Mouse (Mus musculus) embryonic facial prominence, embryonic 13.5 days (tissue): ENCODE results near the gene Edn3. TPM values are rescaled to one million over a fixed set of nuclear protein-coding genes. Genes with fewer than 3 reads are reported as not detected.

Experiments
- ATAC-seq: fragments of 200-750 bp; cut with Nextera tagmentation; 2 replicates; pipeline ENCODE4 v1.8.0; 2017; ENCODE audit warnings: low read depth; ENCODE audit not compliant: insufficient number of reproducible peaks, insufficient read depth, low FRiP score, low TSS enrichment
- H3K27ac ChIP-seq: fragments of 300-500 bp; sonication (generic); 2 replicates; pipeline ENCODE4 v1.5.1; 2015; ENCODE audit warnings: moderate library complexity, mild to moderate bottlenecking, inconsistent platforms
- H3K27me3 ChIP-seq: fragments of 300-500 bp; sonication (generic); 2 replicates; pipeline ENCODE4 v1.6.1; 2015; ENCODE audit warnings: mild to moderate bottlenecking, inconsistent platforms
- H3K36me3 ChIP-seq: fragments of 300-500 bp; sonication (generic); 2 replicates; pipeline ENCODE4 v1.6.1; 2015; ENCODE audit warnings: mild to moderate bottlenecking, inconsistent platforms
- H3K4me1 ChIP-seq: fragments of 300-500 bp; sonication (generic); 2 replicates; pipeline ENCODE4 v1.6.1; 2015; ENCODE audit warnings: inconsistent platforms
- H3K4me2 ChIP-seq: fragments of 300-500 bp; sonication (generic); 2 replicates; pipeline ENCODE4 v1.6.1; 2015; ENCODE audit warnings: moderate library complexity, mild to moderate bottlenecking, inconsistent platforms
- H3K4me3 ChIP-seq: fragments of 300-500 bp; sonication (generic); 2 replicates; pipeline ENCODE4 v1.5.1; 2015; ENCODE audit warnings: mild to moderate bottlenecking, inconsistent platforms
- H3K9ac ChIP-seq: fragments of 300-500 bp; sonication (generic); 2 replicates; pipeline ENCODE4 v1.6.1; 2015; ENCODE audit warnings: mild to moderate bottlenecking, inconsistent platforms
- H3K9me3 ChIP-seq: fragments of 300-500 bp; sonication (generic); 2 replicates; pipeline ENCODE4 v1.6.1; 2016; ENCODE audit warnings: inconsistent platforms
- WGBS: fragments of 180-500 bp; shearing (Covaris S2); methylation state at CpG from one replicate; pipeline ENCODE4 v1.1.7; 2015; ENCODE audit warnings: mixed read lengths; 5-methylcytosine and 5-hydroxymethylcytosine counted together
- polyA plus RNA-seq: library from polyadenylated mRNA; unstranded; fragments of >200 nt; fragmentation: Nextera tagmentation; extraction: Ambion mirVana; gene quantifications from 2 replicates; pipeline ENCODE4 v1.2.1, GENCODE M21; 2015

Gene Edn3
- polyA plus RNA-seq, result 14.4 and 15.6 TPM in 2 replicates

GRCm38 (mm10) chr2:174760479-174761121 is at the start of gene Edn3:
TSS of gene Edn3 (plus strand) at chr2:174760619.
- H3K36me3 ChIP-seq, result no peaks in the 10 kb centered on the region
- no peak for ATAC-seq
- peaks cover 25% of the 10 kb centered on the region for H3K4me1 ChIP-seq
- WGBS, result 2% methylated on average over 48 of the region's 48 CpGs
- H3K9ac ChIP-seq, result peak within 1 kb of the TSS; percentile 83
- no peaks in the 10 kb centered on the region for H3K27me3 ChIP-seq
- peak within 1 kb of the TSS; percentile 93 for H3K4me2 ChIP-seq
- H3K9me3 ChIP-seq, result no peaks in the 10 kb centered on the region
- H3K27ac ChIP-seq, result peak within 1 kb of the TSS; percentile 74
- H3K4me3 ChIP-seq, result peak within 1 kb of the TSS; percentile 63

DNA sequence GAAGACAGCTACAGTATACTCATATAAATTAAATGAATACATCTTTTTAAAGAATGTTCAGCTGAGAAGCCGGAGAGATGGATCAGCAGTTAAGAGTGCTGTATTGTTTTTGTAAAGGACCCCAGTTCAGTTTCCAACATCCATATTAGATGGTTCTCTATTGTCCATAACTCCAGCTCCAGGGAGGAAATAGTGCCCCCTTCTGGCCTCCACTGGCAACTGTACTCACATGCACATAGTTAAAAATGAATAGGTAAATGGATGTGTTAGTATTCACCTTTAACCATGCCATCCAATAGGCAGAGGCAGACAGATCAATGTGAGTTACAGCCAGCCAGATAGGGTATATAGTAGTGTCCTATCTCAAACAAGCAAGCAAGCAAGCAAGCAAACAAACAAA is 48.4 kb upstream of the Edn3 start:
- no peak for ATAC-seq
- H3K9me3 ChIP-seq, result no peaks in the 10 kb centered on the region

GRCm38 (mm10) chr2:174715938-174716337 is 44.5 kb upstream of the Edn3 start:
- Histone ChIP-seq H3K9ac (no peak overlapping the region), H3K9me3 (no peaks in the 10 kb centered on the region), H3K4me3 (no peak overlapping the region), H3K27ac (no peak overlapping the region), H3K36me3 (no peaks in the 10 kb centered on the region), H3K27me3 (no peaks in the 10 kb centered on the region), H3K4me2 (no peak overlapping the region), H3K4me1 (no peaks in the 10 kb centered on the region)
- ATAC-seq, result no peak

More for the DNA sequence above, 48.4 kb upstream of the Edn3 start:
- no peak overlapping the region for H3K27ac ChIP-seq
- H3K4me2 ChIP-seq, result no peak overlapping the region
- H3K36me3 ChIP-seq, result no peaks in the 10 kb centered on the region
- no peak overlapping the region for H3K4me3 ChIP-seq
- no peaks in the 10 kb centered on the region for H3K27me3 ChIP-seq
- WGBS, result 95% methylated on average over 1 of the region's 1 CpGs
- no peaks in the 10 kb centered on the region for H3K4me1 ChIP-seq
- no peak overlapping the region for H3K9ac ChIP-seq

DNA sequence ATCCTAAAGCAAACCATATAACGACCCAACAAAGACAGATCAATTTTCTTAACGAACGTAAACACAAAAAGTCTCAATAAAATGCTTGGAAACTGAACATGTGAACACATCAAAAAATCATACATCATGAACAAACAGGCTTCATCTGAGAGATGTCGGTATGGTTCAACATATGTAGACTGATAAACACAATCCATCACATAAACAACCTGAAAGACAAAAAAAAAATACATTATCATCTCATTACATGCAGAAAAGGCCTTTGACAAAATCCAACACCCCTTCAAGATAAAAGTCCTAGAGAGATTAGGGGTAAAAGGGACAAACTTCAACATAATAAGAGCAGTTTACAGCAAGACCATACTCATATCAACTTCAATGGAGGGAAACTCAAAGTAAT is 42.6 kb upstream of the Edn3 start:
- H3K27me3 ChIP-seq, result no peaks in the 10 kb centered on the region

DNA sequence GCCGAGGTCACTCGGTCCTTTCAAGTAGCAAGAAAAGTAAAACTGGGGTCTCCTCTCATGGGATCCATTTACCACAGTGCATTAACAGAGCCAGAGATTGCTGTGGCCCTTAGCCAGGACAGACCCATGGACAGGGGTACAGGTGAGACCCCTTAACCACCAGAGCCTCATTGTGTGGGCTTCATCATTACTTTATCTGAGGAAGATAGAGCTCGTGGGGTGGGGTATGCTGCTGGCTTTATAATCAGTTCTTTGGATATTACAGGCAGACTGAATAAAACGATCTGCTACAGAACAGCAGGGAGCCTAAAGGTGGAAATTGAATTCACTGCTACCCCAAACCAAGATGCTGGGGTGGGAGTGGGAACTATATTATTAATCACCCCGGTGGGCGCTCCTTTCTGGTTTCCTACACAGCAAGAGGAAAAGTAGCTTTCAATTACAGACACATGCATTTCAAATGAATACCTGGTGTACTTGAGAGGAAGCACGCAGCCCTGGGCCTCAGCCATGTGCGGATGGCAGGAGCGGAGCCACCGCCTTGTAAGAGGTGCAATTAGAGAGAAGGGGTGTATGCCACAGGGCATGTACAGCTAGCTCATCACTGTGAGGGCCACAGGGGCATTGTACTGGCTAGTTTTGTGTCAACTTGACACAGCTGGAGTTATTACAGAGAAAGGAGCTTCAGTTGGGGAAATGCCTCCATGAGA is 33.1 kb upstream of the Edn3 start:
- H3K27me3 ChIP-seq, result no peaks in the 10 kb centered on the region
- H3K27ac ChIP-seq, result peak overlapping the region; percentile 57; the same call in 1 of the 2 replicates
- no peak overlapping the region for H3K4me2 ChIP-seq
- no peak overlapping the region for H3K4me3 ChIP-seq
- peaks cover 15% of the 10 kb centered on the region for H3K4me1 ChIP-seq
- no peaks in the 10 kb centered on the region for H3K9me3 ChIP-seq
- WGBS, result 45% methylated on average over 10 of the region's 10 CpGs
- no peak for ATAC-seq
- H3K9ac ChIP-seq, result no peak overlapping the region
- no peaks in the 10 kb centered on the region for H3K36me3 ChIP-seq

More for the DNA sequence above, 42.6 kb upstream of the Edn3 start:
- 88% methylated on average over 4 of the region's 4 CpGs for WGBS
- Histone ChIP-seq H3K4me2 (no peak overlapping the region), H3K9me3 (no peaks in the 10 kb centered on the region), H3K4me1 (no peaks in the 10 kb centered on the region), H3K27ac (no peak overlapping the region), H3K36me3 (no peaks in the 10 kb centered on the region), H3K4me3 (no peak overlapping the region), H3K9ac (no peak overlapping the region)
- no peak for ATAC-seq

GRCm38 (mm10) chr2:174731939-174732338 is 28.5 kb upstream of the Edn3 start:
- Histone ChIP-seq H3K9me3 (no peaks in the 10 kb centered on the region), H3K27me3 (no peaks in the 10 kb centered on the region), H3K4me2 (no peak overlapping the region), H3K9ac (no peak overlapping the region), H3K4me3 (no peak overlapping the region), H3K4me1 (peaks cover 20% of the 10 kb centered on the region), H3K27ac (no peak overlapping the region), H3K36me3 (no peaks in the 10 kb centered on the region)
- no peak for ATAC-seq
- 82% methylated on average over 5 of the region's 5 CpGs for WGBS

GRCm38 (mm10) chr2:174735270-174735669 is 25.1 kb upstream of the Edn3 start:
- no peak overlapping the region for H3K4me3 ChIP-seq
- H3K9ac ChIP-seq, result no peak overlapping the region
- no peaks in the 10 kb centered on the region for H3K9me3 ChIP-seq
- H3K27ac ChIP-seq, result no peak overlapping the region
- H3K4me1 ChIP-seq, result peaks cover 6% of the 10 kb centered on the region
- 97% methylated on average over 1 of the region's 1 CpGs for WGBS
- no peak for ATAC-seq
- H3K36me3 ChIP-seq, result no peaks in the 10 kb centered on the region
- H3K27me3 ChIP-seq, result no peaks in the 10 kb centered on the region
- H3K4me2 ChIP-seq, result no peak overlapping the region

- no peak overlapping the region for H3K9ac ChIP-seq
- ATAC-seq, result no peak
- no peaks in the 10 kb centered on the region for H3K36me3 ChIP-seq
- H3K4me3 ChIP-seq, result no peak overlapping the region
- no peak overlapping the region for H3K27ac ChIP-seq
- no peak overlapping the region for H3K4me2 ChIP-seq
- 81% methylated on average over 1 of the region's 1 CpGs for WGBS
- peaks cover 11% of the 10 kb centered on the region; the same call in 1 of the 2 replicates for H3K4me1 ChIP-seq
- H3K9me3 ChIP-seq, result no peaks in the 10 kb centered on the region
- H3K27me3 ChIP-seq, result no peaks in the 10 kb centered on the region
These were observed 13.2 kb upstream of the Edn3 start for GRCm38 (mm10) chr2:174747182-174747581.

- Histone ChIP-seq H3K9me3 (no peaks in the 10 kb centered on the region), H3K4me3 (no peak overlapping the region), H3K36me3 (no peaks in the 10 kb centered on the region), H3K27me3 (no peaks in the 10 kb centered on the region), H3K4me2 (no peak overlapping the region), H3K9ac (no peak overlapping the region), H3K27ac (no peak overlapping the region), H3K4me1 (peaks cover 11% of the 10 kb centered on the region; the same call in 1 of the 2 replicates)
- WGBS, result 81% methylated on average over 8 of the region's 8 CpGs
- no peak for ATAC-seq
These were observed 12.0 kb upstream of the Edn3 start for GRCm38 (mm10) chr2:174748381-174748780.

DNA sequence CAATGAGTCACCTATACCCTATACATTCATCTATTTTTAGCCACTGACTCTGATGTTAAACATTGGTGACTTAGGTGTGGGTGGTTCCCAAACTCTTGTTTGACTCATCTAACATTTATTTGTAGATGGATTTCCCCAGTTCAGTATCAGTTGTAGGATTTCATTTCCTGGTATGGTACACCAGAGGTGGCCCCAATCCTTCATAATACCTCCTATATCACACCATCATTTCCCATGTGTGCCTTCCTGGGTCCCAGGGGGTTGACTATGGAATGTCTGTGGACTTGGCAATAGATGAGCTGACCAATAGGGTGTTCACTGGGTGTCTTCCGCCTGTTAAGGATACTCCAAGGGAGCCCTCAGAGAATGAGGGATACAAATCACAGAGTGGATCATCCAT is 7.2 kb upstream of the Edn3 start:
- Histone ChIP-seq H3K27ac (no peak overlapping the region), H3K4me2 (no peak overlapping the region), H3K4me1 (peaks cover 11% of the 10 kb centered on the region), H3K9me3 (no peaks in the 10 kb centered on the region), H3K27me3 (no peaks in the 10 kb centered on the region), H3K9ac (no peak overlapping the region), H3K36me3 (no peaks in the 10 kb centered on the region), H3K4me3 (no peak overlapping the region)
- 88% methylated on average over 1 of the region's 1 CpGs for WGBS
- no peak for ATAC-seq

- ATAC-seq, result no peak
- Histone ChIP-seq H3K9ac (no peak overlapping the region), H3K27ac (no peak overlapping the region), H3K9me3 (no peaks in the 10 kb centered on the region), H3K27me3 (no peaks in the 10 kb centered on the region), H3K36me3 (no peaks in the 10 kb centered on the region), H3K4me1 (peaks cover 4% of the 10 kb centered on the region), H3K4me3 (no peak overlapping the region), H3K4me2 (no peak overlapping the region)
- whole genome bisulfite sequencing, result 5% methylated on average over 1 of the region's 1 CpGs
These were observed 6.2 kb upstream of the Edn3 start for GRCm38 (mm10) chr2:174754231-174754630.

DNA sequence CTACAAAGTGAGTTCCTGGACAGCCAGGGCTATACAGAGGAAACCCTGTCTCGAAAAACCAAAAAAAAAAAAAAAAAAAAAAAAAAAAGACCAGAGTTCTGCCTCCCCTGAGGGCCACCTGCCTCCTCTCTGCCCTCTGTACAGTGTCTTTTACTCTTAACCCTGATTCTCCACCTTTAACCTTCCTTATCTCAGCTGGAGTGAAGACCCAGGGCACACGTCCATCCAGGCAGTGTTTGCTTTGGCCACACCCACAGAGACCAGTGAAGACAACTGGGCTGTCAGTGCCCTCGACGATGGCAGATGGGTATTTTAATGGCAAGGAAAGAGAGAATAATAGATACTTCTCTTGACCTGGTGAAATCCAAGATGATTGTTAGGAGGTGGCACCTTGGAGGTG is 1.2 kb upstream of the Edn3 start:
- H3K4me2 ChIP-seq, result no peak overlapping the region
- ATAC-seq, result no peak
- H3K27me3 ChIP-seq, result no peaks in the 10 kb centered on the region
- no peaks in the 10 kb centered on the region for H3K9me3 ChIP-seq
- no peak overlapping the region for H3K27ac ChIP-seq
- H3K4me1 ChIP-seq, result peaks cover 25% of the 10 kb centered on the region
- no peak overlapping the region for H3K9ac ChIP-seq
- no peak overlapping the region for H3K4me3 ChIP-seq
- WGBS, result 78% methylated on average over 4 of the region's 4 CpGs
- H3K36me3 ChIP-seq, result no peaks in the 10 kb centered on the region
